Mouse (Mus musculus) heart, adult 2 months (tissue): ENCODE results near the gene Vars.
"Not testable (repeated sequence)": the region's sequence is repeated elsewhere in the genome, so short reads cannot be mapped to it uniquely, and the experiment has no call there.

Experiments
- CTCF ChIP-seq: fragments of 200-600 bp; IDR thresholded peaks from 2 replicates; pipeline ENCODE4 v1.8.1; 2022; ENCODE audit warnings: antibody characterized with exemption, mild to moderate bottlenecking, moderate library complexity
- POLR2A ChIP-seq: fragments of 200-500 bp; IDR thresholded peaks from 2 replicates; pipeline ENCODE4 v1.6.1; 2011; ENCODE audit warnings: mild to moderate bottlenecking, low read depth, low read length, control low read depth; ENCODE audit not compliant: insufficient read depth

DNA sequence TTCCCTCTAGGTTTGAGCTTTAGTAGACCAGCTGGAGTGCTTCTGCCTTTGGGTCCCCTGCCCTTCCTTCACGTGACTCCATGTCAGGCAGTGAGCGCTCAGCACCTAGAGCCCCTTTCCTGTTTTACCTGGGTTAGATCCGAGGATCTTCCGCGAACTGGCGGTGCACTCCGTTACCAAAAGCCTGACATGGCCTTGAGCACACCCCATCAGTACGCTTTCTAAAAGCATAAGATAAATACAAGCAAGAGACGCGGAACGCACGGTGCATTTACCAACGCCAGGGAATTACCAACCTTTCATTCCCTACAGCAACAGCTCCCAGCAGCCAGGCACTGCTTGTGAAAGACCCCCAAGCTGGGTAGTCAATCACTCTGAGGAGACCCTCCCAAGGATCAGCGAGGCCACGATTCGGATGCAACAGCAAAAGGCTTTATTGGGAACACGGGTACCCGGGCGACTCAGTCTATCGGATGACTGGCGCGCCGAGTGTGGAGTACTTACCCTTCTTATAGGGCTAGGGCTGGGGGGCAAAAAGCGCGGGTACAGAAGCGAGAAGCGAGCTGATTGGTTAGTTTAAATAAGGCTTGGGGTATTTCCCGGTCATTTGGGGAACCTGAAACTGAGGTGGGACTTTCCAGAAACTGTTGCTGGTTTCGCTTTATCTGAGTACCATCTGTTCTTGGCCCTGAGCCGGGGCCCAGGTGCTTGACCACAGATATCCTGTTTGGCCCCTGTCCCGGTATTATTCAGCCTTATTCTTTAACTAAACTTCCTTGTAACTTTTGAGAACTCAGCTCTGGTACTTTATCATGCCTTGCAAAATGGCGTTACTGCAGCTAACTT is 693 bp upstream of the Vars start:
- not testable (repeated sequence) for TF ChIP-seq POLR2A, CTCF
